Mouse (Mus musculus): ENCODE data around the gene Leap2.

- TF ChIP-seq GATA1 (IDR thresholded peaks at IDR 0.05; ENCODE audit: borderline replicate concordance, low read length) = no peak
- TF ChIP-seq FLI1 (IDR thresholded peaks at IDR 0.05; ENCODE audit: low read length) = no peak
Observed at GRCm38 (mm10) chr11:53469968-53470695, 47.2 kb upstream of the Leap2 start, which contains the start of gene Gm9837.
